Mouse (Mus musculus): ENCODE data around the gene Cd99l2.

DNA sequence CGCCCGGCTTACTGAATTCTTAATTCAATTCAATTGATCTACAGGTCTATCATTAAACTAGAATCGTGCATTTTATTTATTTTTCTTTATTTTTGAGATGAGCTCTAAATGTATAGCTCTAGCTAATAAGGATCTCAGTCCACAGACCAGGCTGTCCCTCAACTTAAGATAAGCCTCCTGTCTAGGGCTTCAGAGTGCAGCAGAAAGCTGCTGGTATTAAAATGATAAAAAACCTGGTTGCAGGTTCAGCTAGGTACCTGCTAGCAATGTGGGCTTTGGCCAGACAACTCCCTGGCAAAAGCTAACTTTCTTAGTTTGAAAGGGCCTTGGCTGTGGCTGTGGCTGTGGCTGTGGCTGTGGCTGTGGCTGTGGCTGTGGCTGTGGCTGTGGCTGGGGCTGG, 30.2 kb upstream of the Cd99l2 start:
- TF ChIP-seq CTCF (IDR thresholded peaks at IDR 0.05; ENCODE audit: low read depth) (no peak), EP300 (IDR thresholded peaks at IDR 0.05; ENCODE audit: low read depth) (peak; percentile 47; the same call in 1 of the 2 replicates)
